Mouse (Mus musculus) brain, embryonic 14.5 days (tissue): Measurements from ENCODE around the gene Stpg1.

Experiments
- CTCF ChIP-seq: fragments of 200-500 bp; IDR thresholded peaks from 2 replicates; pipeline ENCODE4 v1.5.1; 2012; ENCODE audit warnings: inconsistent platforms, mild to moderate bottlenecking, moderate library complexity, borderline replicate concordance; ENCODE audit not compliant: insufficient read depth, insufficient read length; ENCODE audit errors: extremely low read depth
- POLR2A ChIP-seq: fragments of 200-500 bp; IDR thresholded peaks from 2 replicates; pipeline ENCODE4 v1.6.1; 2012; ENCODE audit warnings: mild to moderate bottlenecking, inconsistent platforms, borderline replicate concordance; ENCODE audit not compliant: poor library complexity, insufficient read depth, insufficient read length, severe bottlenecking; ENCODE audit errors: extremely low read depth

- TF ChIP-seq POLR2A: no peak
- no peak for TF ChIP-seq CTCF
These were observed 38.4 kb downstream of the Stpg1 start for GRCm38 (mm10) chr4:135533001-135533400.
